Mouse (Mus musculus) erythroblast, embryonic 14.5 days (primary cell): ENCODE data around the gene Zfp296.

ENCODE experiments used
- GATA1 ChIP-seq: IDR thresholded peaks from 2 replicates; pipeline ENCODE4 v1.6.1; 2012; ENCODE audit warnings: low read length, inconsistent platforms, mixed read lengths
- TAL1 ChIP-seq: IDR thresholded peaks from 3 replicates; pipeline ENCODE4 v1.6.1; 2012; ENCODE audit warnings: low read length, inconsistent platforms, mixed read lengths

- TF ChIP-seq TAL1, result no peak
- no peak for TF ChIP-seq GATA1
Observed at GRCm38 (mm10) chr7:19558965-19559364, 18.1 kb upstream of the Zfp296 start.
